Mouse (Mus musculus): ENCODE data around the gene Mcrs1. TPM values are rescaled to one million over a fixed set of nuclear protein-coding genes. Genes with fewer than 3 reads are reported as not detected.
A peak's percentile ranks its signal among the peaks of the same experiment; 100 is the strongest.
"Not testable (repeated sequence)": the region's sequence is repeated elsewhere in the genome, so short reads cannot be mapped to it uniquely, and the experiment has no call there.

Mcrs1 gene
- total RNA-seq, 4 experiments from 2014 or later: 86.7 to 96.0 (median 87.8) TPM

- DNase-seq (ENCODE audit: low spot score in 2 of 2): not testable (repeated sequence)
Observed at GRCm38 (mm10) chr15:99251111-99251510, 650 bp downstream of the Mcrs1 start.

GRCm38 (mm10) chr15:99249938-99250337 lies 1.8 kb downstream of the Mcrs1 start:
- no peak for DNase-seq (ENCODE audit: low spot score in 2 of 2)

GRCm38 (mm10) chr15:99248972-99249371 lies 2.8 kb downstream of the Mcrs1 start:
- peak in 1 of 2 experiments; percentile 91 for DNase-seq (ENCODE audit: low spot score in 2 of 2)

- DNase-seq (ENCODE audit: low spot score in 2 of 2): not testable (repeated sequence)
Observed at GRCm38 (mm10) chr15:99246736-99247135, 5.0 kb downstream of the Mcrs1 start.

GRCm38 (mm10) chr15:99242045-99242444 lies 9.7 kb downstream of the Mcrs1 start:
- DNase-seq (ENCODE audit: low spot score in 2 of 2): no peak

- no peak for DNase-seq (ENCODE audit: low spot score in 2 of 2)
Observed at GRCm38 (mm10) chr15:99241249-99241648, 10.5 kb downstream of the Mcrs1 start.

GRCm38 (mm10) chr15:99240129-99240528 lies 11.6 kb downstream of the Mcrs1 start:
- no peak for DNase-seq (ENCODE audit: low spot score in 2 of 2)

GRCm38 (mm10) chr15:99238006-99238405 lies 13.8 kb downstream of the Mcrs1 start:
- DNase-seq (ENCODE audit: low spot score in 2 of 2): no peak

- DNase-seq (ENCODE audit: low spot score in 2 of 2): no peak
Observed at GRCm38 (mm10) chr15:99234326-99235010, 17.3 kb downstream of the Mcrs1 start.

- DNase-seq (ENCODE audit: low spot score in 2 of 2): no peak
Observed at GRCm38 (mm10) chr15:99233719-99234118, 18.0 kb downstream of the Mcrs1 start.

GRCm38 (mm10) chr15:99231998-99232397 lies 19.8 kb downstream of the Mcrs1 start:
- DNase-seq (ENCODE audit: low spot score in 2 of 2): no peak

GRCm38 (mm10) chr15:99226090-99226489 lies 25.7 kb downstream of the Mcrs1 start:
- no peak for DNase-seq (ENCODE audit: low spot score in 2 of 2)

- peak in 1 of 2 experiments; percentile 79 for DNase-seq (ENCODE audit: low spot score in 2 of 2)
Observed at GRCm38 (mm10) chr15:99225081-99225810, 26.5 kb downstream of the Mcrs1 start.

- DNase-seq (ENCODE audit: low spot score in 2 of 2): peak; percentile 55 to 78
Observed at GRCm38 (mm10) chr15:99224208-99224911, 27.4 kb downstream of the Mcrs1 start, which contains the start of gene Kcnh3. Kcnh3 (plus strand) TSS chr15:99224861.

GRCm38 (mm10) chr15:99223585-99224207 lies 28.1 kb downstream of the Mcrs1 start:
- DNase-seq (ENCODE audit: low spot score in 2 of 2): peak; percentile 56 to 81

GRCm38 (mm10) chr15:99222794-99223584 lies 28.8 kb downstream of the Mcrs1 start:
- no peak for DNase-seq (ENCODE audit: low spot score in 2 of 2)

GRCm38 (mm10) chr15:99221315-99221952 lies 30.3 kb downstream of the Mcrs1 start:
- no peak for DNase-seq (ENCODE audit: low spot score in 2 of 2)

- DNase-seq (ENCODE audit: low spot score in 2 of 2): no peak
Observed at GRCm38 (mm10) chr15:99217630-99218029, 34.1 kb downstream of the Mcrs1 start.

- DNase-seq (ENCODE audit: low spot score in 2 of 2): no peak
Observed at GRCm38 (mm10) chr15:99215741-99216463, 35.9 kb downstream of the Mcrs1 start.

GRCm38 (mm10) chr15:99214941-99215340 lies 36.8 kb downstream of the Mcrs1 start:
- DNase-seq (ENCODE audit: low spot score in 2 of 2): no peak

Measured in left cerebral cortex, adult 8-10 months (tissue).